In the genomic region with DNA sequence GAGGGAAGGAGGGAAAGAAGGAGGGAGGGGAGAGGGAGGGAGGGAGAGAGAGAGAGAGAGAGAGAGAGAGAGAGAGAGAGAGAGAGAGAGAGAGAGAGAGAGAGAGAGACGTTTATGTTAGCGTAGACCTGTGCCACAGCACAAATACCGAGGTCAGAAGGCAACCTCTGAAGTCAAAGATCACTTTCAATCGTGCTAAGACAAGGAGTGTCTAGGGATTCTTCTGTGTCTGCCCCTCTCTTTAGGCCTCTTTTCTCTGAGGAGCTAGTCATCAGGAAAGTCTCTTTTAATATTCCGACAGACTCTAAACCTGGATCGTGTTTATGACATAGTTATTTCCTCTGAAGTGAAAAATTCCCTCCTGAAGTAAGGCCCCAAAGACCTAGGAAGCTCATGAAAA, we compare ENCODE assay signal across 15 mouse cellular contexts.
"Had no signal": no experiment of that assay in that cellular context is flagged by ENCODE, and none has a peak within 500 bp of the region (broad histone marks: within the 10 kb centered on the region; RNA-seq: fewer than 3 reads in every experiment).

No protein-coding gene starts in this region.

- H3K4me1 ChIP-seq: neural tube, embryonic 15.5 days; stomach, embryonic 15.5 days had no signal

- H3K27ac ChIP-seq: neural tube, embryonic 15.5 days; stomach, embryonic 15.5 days; stomach, postnatal 0 days had no signal

- H3K9me3 ChIP-seq: neural tube, embryonic 15.5 days; stomach, embryonic 15.5 days had no signal

- H3K4me2 ChIP-seq: neural tube, embryonic 15.5 days; stomach, embryonic 15.5 days had no signal

- H3K9ac ChIP-seq: neural tube, embryonic 15.5 days; stomach, embryonic 15.5 days had no signal

- H3K36me3 ChIP-seq: neural tube, embryonic 15.5 days; stomach, embryonic 15.5 days had no signal

- H3K27me3 ChIP-seq: neural tube, embryonic 15.5 days; stomach, embryonic 15.5 days had no signal

- H3K4me3 ChIP-seq: neural tube, embryonic 15.5 days; stomach, embryonic 15.5 days had no signal

- DNase-seq: retina, postnatal 1 day; right cerebral cortex, adult 18-20 months; right cerebral cortex, postnatal 14 days; right cerebral cortex, postnatal 25 days; right cerebral cortex, postnatal 4 days; spleen, adult 18-20 months; thymus, adult 18-20 months; thymus, adult 2 months; thymus, postnatal 14 days; thymus, postnatal 25 days; thymus, postnatal 36 days; thymus, postnatal 4 days had no signal
